Mouse (Mus musculus) gastrocnemius, postnatal 4 days (tissue): ENCODE data around the gene Zfp664. TPM values are rescaled to one million over a fixed set of nuclear protein-coding genes. Genes with fewer than 3 reads are reported as not detected.

Experiments used
- DNase-seq, 2 experiments: peaks; one replicate each; pipeline ENCODE4 v3.0.0; 2021 to 2022; ENCODE audit warnings: low spot score in 2 of 2, mixed read lengths in 2 of 2
- total RNA-seq, 2 experiments: library from RNA; stranded (reverse); gene quantifications; 2 replicates each; pipeline ENCODE4 v1.2.3; 2021

Zfp664 gene
- total RNA-seq, 2 experiments from 2014 or later, result 35.5 to 35.6 TPM

- DNase-seq, result no peak
Observed at GRCm38 (mm10) chr5:124919798-124920197, 57.3 kb downstream of the Zfp664 start.

- DNase-seq, result no peak
Observed at GRCm38 (mm10) chr5:124921410-124921809, 58.9 kb downstream of the Zfp664 start.

- DNase-seq, result no peak
Observed at GRCm38 (mm10) chr5:124922356-124923352, 60.2 kb downstream of the Zfp664 start.

GRCm38 (mm10) chr5:124929425-124930054 lies 67.0 kb downstream of the Zfp664 start:
- no peak for DNase-seq

GRCm38 (mm10) chr5:124930055-124930439 lies 67.6 kb downstream of the Zfp664 start:
- DNase-seq, result peak in 1 of 2 experiments; percentile 43

GRCm38 (mm10) chr5:124930603-124931002 lies 68.1 kb downstream of the Zfp664 start:
- DNase-seq, result no peak

GRCm38 (mm10) chr5:124931076-124931475 lies 68.6 kb downstream of the Zfp664 start:
- no peak for DNase-seq

- DNase-seq, result no peak
Observed at GRCm38 (mm10) chr5:124934558-124934957, 72.1 kb downstream of the Zfp664 start.

- no peak for DNase-seq
Observed at GRCm38 (mm10) chr5:124943181-124943792, 80.8 kb downstream of the Zfp664 start.

GRCm38 (mm10) chr5:124943793-124944383 lies 81.4 kb downstream of the Zfp664 start:
- DNase-seq, result peak in 1 of 2 experiments; percentile 64

- DNase-seq, result no peak
Observed at GRCm38 (mm10) chr5:124944384-124944783, 81.9 kb downstream of the Zfp664 start.

GRCm38 (mm10) chr5:124945046-124945445 lies 82.6 kb downstream of the Zfp664 start:
- DNase-seq, result no peak

GRCm38 (mm10) chr5:124950623-124951278 lies 88.3 kb downstream of the Zfp664 start:
- DNase-seq, result no peak

- DNase-seq, result no peak
Observed at GRCm38 (mm10) chr5:124951333-124951732, 88.8 kb downstream of the Zfp664 start.

Other genes starting within 250 kb of the Zfp664 start
- 10 to 100 TPM; 26.5 to 31.4 TPM for gene Atp6v0a2, start 234.1 kb upstream of the Zfp664 start, total RNA-seq
- under 1 TPM; 0.10 TPM for gene Dnah10, start 137.6 kb upstream of the Zfp664 start, total RNA-seq
- gene Ccdc92, start 267 bp upstream of the Zfp664 start, total RNA-seq, result under 1 TPM; 0.49 to 0.60 TPM
- 1 to 10 TPM; 2.0 to 2.3 TPM for gene Rflna, start 140.5 kb downstream of the Zfp664 start, total RNA-seq